Mouse (Mus musculus) layer of hippocampus, postnatal 36 days (tissue): ENCODE measurements around the gene Coro1b. TPM values are rescaled to one million over a fixed set of nuclear protein-coding genes. Genes with fewer than 3 reads are reported as not detected.
"Not testable (repeated sequence)": the region's sequence is repeated elsewhere in the genome, so short reads cannot be mapped to it uniquely, and the experiment has no call there.

ENCODE experiments used
- DNase-seq, 2 experiments: peaks; one replicate each; pipeline ENCODE4 v3.0.0; 2022
- total RNA-seq, 2 experiments: library from RNA; stranded (reverse); gene quantifications; 2 replicates each; pipeline ENCODE4 v1.2.3; 2021

Gene Coro1b
- total RNA-seq, 2 experiments from 2014 or later: 83.8 to 90.0 TPM

GRCm38 (mm10) chr19:4121097-4121805, 27.2 kb upstream of the Coro1b start:
- peak; percentile 96 for DNase-seq

- DNase-seq: not testable (repeated sequence)
Observed at GRCm38 (mm10) chr19:4121896-4122295, 26.5 kb upstream of the Coro1b start.

- no peak for DNase-seq
Observed at GRCm38 (mm10) chr19:4122411-4123370, 25.7 kb upstream of the Coro1b start.

GRCm38 (mm10) chr19:4124432-4124831, 24.0 kb upstream of the Coro1b start:
- no peak for DNase-seq

DNA sequence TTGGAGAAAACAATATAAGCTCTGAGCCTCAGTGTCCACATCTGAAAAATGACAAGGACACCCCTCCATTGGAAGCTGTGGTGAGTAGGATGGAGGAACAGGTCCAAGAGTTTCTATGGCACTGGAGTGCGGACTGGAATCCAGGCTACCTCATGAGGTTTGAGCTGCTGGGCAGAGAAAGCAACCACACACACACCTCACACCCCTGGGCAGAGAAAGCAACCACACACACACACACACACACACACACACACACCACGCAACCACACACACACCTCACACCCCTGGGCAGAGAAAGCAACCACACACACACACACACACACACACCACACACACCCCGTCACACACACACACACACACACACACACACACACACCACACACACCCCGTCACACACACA, 23.2 kb upstream of the Coro1b start:
- not testable (repeated sequence) for DNase-seq

DNA sequence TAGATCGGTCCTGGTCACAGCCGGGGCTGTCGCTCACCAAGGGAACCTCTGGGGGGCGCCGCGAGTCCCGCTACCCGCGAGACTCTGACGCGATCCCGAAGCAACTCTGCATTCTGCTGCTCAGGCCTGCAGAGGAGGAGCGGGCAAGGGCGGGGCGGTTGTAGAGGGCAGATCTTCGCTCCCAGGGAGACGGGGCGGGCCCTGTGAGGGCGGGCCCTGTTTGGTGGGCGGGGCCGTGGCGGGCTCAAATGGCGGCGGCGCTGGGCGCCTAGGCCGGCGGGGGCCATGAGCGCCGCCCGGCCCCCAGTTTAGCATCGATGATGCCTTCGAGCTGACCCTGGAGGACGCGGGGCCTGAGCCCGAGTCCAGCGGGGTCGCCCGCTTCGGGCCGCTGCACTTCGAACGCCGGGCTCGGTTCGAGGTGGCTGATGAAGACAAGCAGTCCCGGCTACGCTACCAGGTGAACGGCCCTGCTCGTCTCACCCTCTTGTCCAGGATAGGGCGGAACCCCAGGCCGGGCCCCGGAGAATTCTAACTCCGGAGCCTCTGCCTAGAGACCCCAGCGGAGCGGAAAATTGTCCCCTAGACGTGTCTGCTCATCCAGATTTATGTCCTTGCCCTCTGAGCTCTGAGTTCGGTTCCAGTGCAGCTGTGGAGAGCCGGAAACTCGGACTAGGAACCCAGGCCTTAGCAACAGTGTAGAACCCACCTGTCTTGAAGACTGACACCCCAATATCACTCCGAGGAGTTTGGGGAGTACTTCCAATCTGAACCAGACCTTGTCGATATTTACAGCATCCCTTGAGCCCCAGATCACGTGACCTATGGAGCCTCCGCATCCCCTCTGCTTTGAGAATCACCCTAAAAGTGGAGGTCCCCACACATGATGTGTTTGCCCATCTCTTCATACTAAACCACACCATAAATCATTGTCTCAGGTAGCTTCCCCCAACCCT, 22.4 kb upstream of the Coro1b start, which contains the start of gene Aip:
Aip (minus strand) TSS at position 118 of the 956 bp plus-strand sequence.
- DNase-seq: peak; percentile 97 to 98

DNA sequence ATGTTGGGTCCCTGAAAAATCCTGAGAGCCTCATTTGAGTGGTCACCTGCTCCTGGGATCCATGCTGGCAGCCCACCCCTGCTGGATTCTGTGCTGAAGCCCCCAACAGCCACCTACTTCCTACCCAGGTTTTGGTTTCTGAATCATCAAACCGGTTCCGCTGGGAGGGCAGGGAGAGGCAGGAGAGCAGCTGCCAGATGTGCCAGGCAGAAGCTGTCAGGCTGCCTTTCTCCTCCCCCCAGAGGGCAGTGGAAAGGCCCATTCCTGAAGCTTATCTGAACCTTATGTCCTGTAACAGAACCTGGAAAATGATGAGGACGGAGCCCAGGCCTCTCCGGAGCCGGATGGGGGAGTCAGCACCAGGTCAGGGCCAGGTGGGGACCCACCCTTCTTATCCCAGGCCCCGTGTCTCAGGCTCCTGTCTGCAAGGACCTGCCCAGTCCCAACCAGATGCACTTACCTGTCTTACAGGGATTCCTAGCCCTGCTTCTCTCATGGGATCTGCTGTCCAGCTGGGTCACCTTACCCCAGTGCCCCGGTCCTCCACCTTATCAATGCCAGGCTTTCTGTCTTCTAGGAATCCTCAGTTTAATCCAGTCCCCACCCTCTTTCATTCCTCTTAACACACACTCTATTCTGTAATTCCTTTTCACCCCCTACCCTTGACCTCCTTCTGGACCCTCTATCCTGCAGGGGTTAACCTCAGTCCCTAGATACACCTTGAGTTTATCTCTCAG, 21.5 kb upstream of the Coro1b start:
- DNase-seq: no peak

DNA sequence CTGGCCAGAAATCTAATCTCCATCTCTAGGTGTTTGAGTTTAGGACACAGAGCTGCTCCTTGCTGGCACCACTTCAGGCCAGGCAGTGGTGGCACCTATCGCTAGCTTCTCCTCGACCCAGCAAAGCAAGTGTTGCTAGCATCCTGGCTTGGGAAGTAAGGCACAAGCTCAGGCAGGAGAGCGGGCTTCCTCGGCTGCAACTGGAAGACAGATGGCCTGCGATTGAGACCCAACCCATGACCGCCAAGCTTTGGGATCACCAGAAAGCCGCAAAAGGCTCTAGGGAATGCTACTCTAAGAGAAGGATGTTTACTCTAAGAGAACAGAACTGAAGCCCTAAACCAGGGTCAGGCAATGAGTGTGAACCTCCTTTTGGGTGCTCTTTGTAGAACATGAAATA, 19.0 kb upstream of the Coro1b start:
- DNase-seq: no peak

GRCm38 (mm10) chr19:4130106-4130505, 18.3 kb upstream of the Coro1b start:
- no peak for DNase-seq

DNA sequence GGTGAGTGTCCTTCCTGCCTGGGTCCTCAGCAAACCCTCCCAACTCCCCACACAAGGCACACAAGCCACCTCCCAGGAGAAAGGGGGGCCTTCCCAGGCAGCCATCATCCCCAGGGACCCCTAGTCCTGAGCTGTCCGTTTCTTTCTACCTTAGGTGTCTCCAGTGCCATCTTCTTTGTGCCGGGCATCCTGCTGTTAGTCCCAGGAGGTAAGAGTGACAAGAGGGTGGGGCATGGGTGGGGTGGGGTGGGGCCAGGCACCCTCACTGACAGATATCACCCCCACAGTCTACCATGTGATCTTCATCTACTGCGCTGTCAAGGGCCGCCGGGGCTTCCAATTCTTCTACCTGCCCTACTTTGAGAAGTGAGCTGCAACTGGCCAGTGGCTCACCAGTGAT, 17.3 kb upstream of the Coro1b start:
- DNase-seq: no peak

DNA sequence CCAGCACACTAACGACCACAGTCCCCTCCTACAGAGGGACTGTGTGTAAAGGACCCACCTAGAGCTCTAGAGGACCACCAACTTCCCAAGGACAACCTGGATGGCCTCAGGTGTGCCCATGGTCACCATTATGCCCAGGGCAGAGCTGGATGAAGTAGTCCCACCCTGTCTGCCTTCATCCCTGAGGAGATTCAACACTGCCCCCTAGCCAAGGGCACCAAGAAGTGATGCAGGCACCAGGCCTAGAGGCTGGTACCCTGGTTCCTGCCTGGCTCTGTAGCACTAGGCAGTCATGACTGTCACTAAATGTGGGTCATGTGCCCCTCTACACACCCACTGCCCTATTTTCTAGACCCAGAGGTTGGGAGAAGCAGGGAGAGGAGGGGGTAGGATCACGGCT, 16.7 kb upstream of the Coro1b start:
- DNase-seq: no peak

- no peak for DNase-seq
Observed at GRCm38 (mm10) chr19:4134354-4134753, 14.1 kb upstream of the Coro1b start.

GRCm38 (mm10) chr19:4135229-4135962, 13.0 kb upstream of the Coro1b start:
- DNase-seq: not testable (repeated sequence)

- not testable (repeated sequence) for DNase-seq
Observed at GRCm38 (mm10) chr19:4135963-4136345, 12.5 kb upstream of the Coro1b start.

GRCm38 (mm10) chr19:4136463-4136862, 12.0 kb upstream of the Coro1b start:
- no peak for DNase-seq

GRCm38 (mm10) chr19:4137913-4138312, 10.5 kb upstream of the Coro1b start:
- no peak for DNase-seq

- DNase-seq: no peak
Observed at GRCm38 (mm10) chr19:4139446-4139845, 9.0 kb upstream of the Coro1b start, which contains the start of gene Gpr152. TSS of gene Gpr152 (plus strand) at chr19:4139787.

DNA sequence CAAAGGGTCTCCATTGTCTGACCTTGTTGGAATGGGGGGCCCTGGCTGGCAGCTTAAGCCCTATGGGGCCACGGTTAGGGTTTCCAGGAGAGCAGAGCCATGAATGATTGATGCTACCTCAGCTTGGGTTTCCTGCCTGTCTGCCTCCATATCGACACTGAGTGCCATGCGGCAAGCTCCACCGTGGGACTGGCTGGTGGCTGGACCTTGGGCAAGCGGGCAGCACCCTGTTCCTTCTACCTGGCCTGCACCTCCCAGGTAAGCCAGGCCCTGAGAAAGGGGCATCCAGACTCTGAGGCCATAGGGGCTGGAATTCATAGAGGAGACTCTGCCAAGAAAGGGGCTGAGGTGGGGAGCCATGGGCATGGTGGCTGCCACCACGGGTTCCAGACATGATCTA, 8.3 kb upstream of the Coro1b start:
- no peak for DNase-seq

DNA sequence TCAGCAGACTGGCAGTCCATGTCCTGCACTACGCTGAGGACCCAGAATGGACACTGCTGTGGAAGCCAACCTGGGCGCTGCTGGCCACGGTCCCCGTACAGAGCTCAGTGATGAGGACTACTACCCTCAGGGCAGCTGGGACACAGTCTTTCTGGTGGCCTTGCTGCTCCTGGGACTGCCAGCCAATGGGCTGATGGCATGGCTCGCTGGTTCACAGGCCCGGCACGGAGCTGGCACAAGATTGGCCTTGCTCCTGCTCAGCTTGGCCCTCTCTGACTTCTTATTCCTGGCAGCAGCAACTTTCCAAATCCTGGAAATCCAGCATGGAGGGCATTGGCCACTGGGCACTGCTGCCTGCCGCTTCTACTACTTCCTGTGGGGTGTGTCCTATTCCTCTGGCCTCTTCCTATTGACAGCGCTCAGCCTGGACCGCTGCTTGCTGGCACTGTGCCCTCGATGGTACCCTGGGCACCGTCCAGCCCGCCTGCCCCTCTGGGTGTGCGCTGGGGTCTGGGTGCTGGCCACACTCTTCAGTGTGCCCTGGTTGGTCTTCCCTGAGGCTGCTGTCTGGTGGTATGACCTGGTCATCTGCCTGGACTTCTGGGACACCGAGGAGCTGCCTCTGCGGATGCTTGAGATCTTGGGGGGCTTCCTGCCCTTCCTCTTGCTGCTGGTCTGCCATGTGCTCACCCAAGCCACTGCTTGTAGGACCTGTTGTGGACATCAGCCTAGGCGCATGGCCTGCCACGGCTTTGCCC, 5.8 kb upstream of the Coro1b start:
- no peak for DNase-seq

DNA sequence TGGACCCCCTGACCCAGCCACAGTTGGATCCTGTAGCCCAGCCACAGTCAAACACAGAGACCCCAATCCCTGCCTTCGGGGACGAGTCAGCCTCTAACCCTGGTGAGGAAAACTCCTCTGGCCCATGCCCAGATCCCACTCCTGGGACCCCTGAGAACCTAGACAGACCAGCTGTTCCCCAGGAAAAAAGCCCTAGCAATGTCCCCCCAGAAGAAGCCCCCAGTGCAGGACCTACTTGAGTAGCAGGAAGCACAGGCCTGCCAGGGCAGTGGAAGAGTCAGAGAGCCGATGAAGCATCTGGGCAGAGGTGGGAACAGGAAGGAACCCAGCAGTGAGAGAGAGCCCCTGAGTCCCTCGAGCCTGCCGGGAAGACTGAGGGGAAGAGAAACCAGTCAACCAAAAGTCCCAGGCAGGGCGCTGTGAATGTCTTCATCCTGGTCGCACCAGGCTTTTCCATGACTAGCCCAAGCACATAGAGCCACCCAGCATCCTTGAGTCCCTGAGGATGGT, 4.6 kb upstream of the Coro1b start, which contains the start of gene Cabp4:
Cabp4 (minus strand) TSS at position 275 of the 510 bp plus-strand sequence.
- DNase-seq: no peak
